Mouse (Mus musculus) small intestine, adult 2 months (tissue): ENCODE measurements around the gene Kcnq4. TPM values are rescaled to one million over a fixed set of nuclear protein-coding genes. Genes with fewer than 3 reads are reported as not detected.

ENCODE experiments used
- H3K27ac ChIP-seq: fragments of 200-500 bp; 2 replicates; pipeline ENCODE4 v1.5.1; 2012; ENCODE audit warnings: low read depth, low read length, control low read depth, inconsistent platforms; ENCODE audit not compliant: insufficient read depth
- H3K27me3 ChIP-seq: fragments of 200-500 bp; 2 replicates; pipeline ENCODE4 v1.6.1; 2012; ENCODE audit warnings: mild to moderate bottlenecking, moderate library complexity, low read length, inconsistent platforms; ENCODE audit not compliant: control insufficient read depth, insufficient read depth
- H3K36me3 ChIP-seq: fragments of 200-500 bp; 2 replicates; pipeline ENCODE4 v1.6.1; 2012; ENCODE audit warnings: mild to moderate bottlenecking, low read length, control low read depth, inconsistent platforms; ENCODE audit not compliant: control insufficient read depth, insufficient read depth
- H3K4me1 ChIP-seq: fragments of 200-500 bp; 2 replicates; pipeline ENCODE4 v1.6.1; 2012; ENCODE audit warnings: low read length, inconsistent platforms, mixed read lengths; ENCODE audit not compliant: control insufficient read depth, insufficient read depth, insufficient read length
- H3K4me3 ChIP-seq: fragments of 200-500 bp; 2 replicates; pipeline ENCODE4 v1.5.1; 2012; ENCODE audit warnings: low read depth, mild to moderate bottlenecking, control low read depth, inconsistent platforms, low read length, moderate library complexity
- CTCF ChIP-seq: fragments of 200-500 bp; IDR thresholded peaks from 2 replicates; pipeline ENCODE4 v1.5.1; 2012; ENCODE audit warnings: low read depth, mild to moderate bottlenecking, control low read depth, inconsistent platforms, low read length, moderate library complexity, mixed read lengths; ENCODE audit not compliant: insufficient replicate concordance, insufficient read length; ENCODE audit errors: extremely low read depth
- POLR2A ChIP-seq: fragments of 200-500 bp; IDR thresholded peaks from 2 replicates; pipeline ENCODE4 v1.6.1; 2012; ENCODE audit warnings: low read depth, mild to moderate bottlenecking, control low read depth, inconsistent platforms, low read length, moderate library complexity
- WGBS: fragments of 180-500 bp; shearing (Covaris S2); methylation state at CpG from one replicate; pipeline ENCODE4 v1.1.7; 2018; 5-methylcytosine and 5-hydroxymethylcytosine counted together
- polyA plus RNA-seq: library from polyadenylated mRNA; depleted of rRNA; stranded (reverse); fragments of >200 nt; gene quantifications from 2 replicates; pipeline ENCODE4 v1.2.3, GENCODE M21; 2012; rRNA removed

Kcnq4 gene
- polyA plus RNA-seq, 1 experiment = 4.3 TPM

- peaks cover 18% of the 10 kb centered on the region for H3K27me3 ChIP-seq
- no peak for TF ChIP-seq POLR2A
- no peak for TF ChIP-seq CTCF
- peak overlapping the region; percentile 51 for H3K4me3 ChIP-seq
- no peaks in the 10 kb centered on the region for H3K36me3 ChIP-seq
- H3K27ac ChIP-seq = no peak overlapping the region
- WGBS = 5% methylated on average over 55 of the region's 55 CpGs
- H3K4me1 ChIP-seq = peaks cover 4% of the 10 kb centered on the region; the same call in 1 of the 2 replicates
These were observed 98.8 kb downstream of the Kcnq4 start for GRCm38 (mm10) chr4:120649369-120650207.

Other genes with a start within 250 kb of the Kcnq4 start
- not detected in 2 replicates for gene Slfnl1, start 216.4 kb downstream of the Kcnq4 start, polyA plus RNA-seq
- gene Ctps, start 178.3 kb downstream of the Kcnq4 start, polyA plus RNA-seq = 1.5 and 1.9 TPM in 2 replicates
- not detected in 2 replicates for gene Gm8439, start 159.9 kb downstream of the Kcnq4 start, polyA plus RNA-seq
- 18.6 and 21.0 TPM in 2 replicates for gene Cited4, start 82.0 kb downstream of the Kcnq4 start, polyA plus RNA-seq
- gene Nfyc, start 83.0 kb upstream of the Kcnq4 start, polyA plus RNA-seq = 103 and 247 TPM in 2 replicates
- gene Rims3, start 106.2 kb upstream of the Kcnq4 start, polyA plus RNA-seq = 0.30 and 0.51 TPM in 2 replicates
- 1.3 and 2.8 TPM in 2 replicates for gene Exo5, start 176.4 kb upstream of the Kcnq4 start, polyA plus RNA-seq
- 0.60 and 1.8 TPM in 2 replicates for gene Zfp69, start 203.1 kb upstream of the Kcnq4 start, polyA plus RNA-seq